Mouse (Mus musculus): Measurements from ENCODE around the gene Nkain1. TPM values are rescaled to one million over a fixed set of nuclear protein-coding genes. Genes with fewer than 3 reads are reported as not detected.

The Nkain1 gene
- polyA plus RNA-seq, 1 experiment: 19.6 TPM

- no peak overlapping the region for H3K4me3 ChIP-seq
- no peak overlapping the region for H3K4me2 ChIP-seq (ENCODE audit: low read depth)
- TF ChIP-seq E2F4 (IDR thresholded peaks at IDR 0.05; ENCODE audit: insufficient read depth) (no peak), POLR2AphosphoS2 (IDR thresholded peaks at IDR 0.05; ENCODE audit: insufficient read length, low read depth) (no peak), MYOG (IDR thresholded peaks at IDR 0.05; ENCODE audit: control insufficient read depth in 1 of 3, insufficient read depth in 1 of 3, insufficient read length in 2 of 3, low read depth in 2 of 3) (no peak), POLR2A (IDR thresholded peaks at IDR 0.05; ENCODE audit: insufficient read length, low read depth) (no peak), SRF (IDR thresholded peaks at IDR 0.05; ENCODE audit: control insufficient read depth, insufficient read length, low read depth) (no peak), CEBPB (IDR thresholded peaks at IDR 0.05; ENCODE audit: insufficient read depth, poor library complexity, severe bottlenecking) (no peak), USF1 (IDR thresholded peaks at IDR 0.05; ENCODE audit: low read depth) (no peak), TCF3 (IDR thresholded peaks at IDR 0.05; ENCODE audit: insufficient read length, low read depth) (no peak), MAX (IDR thresholded peaks at IDR 0.05; ENCODE audit: low read depth) (no peak), TCF12 (IDR thresholded peaks at IDR 0.05; ENCODE audit: insufficient read depth, poor library complexity, severe bottlenecking) (no peak), REST (IDR thresholded peaks at IDR 0.05; ENCODE audit: insufficient read depth, insufficient read length) (no peak), MYOD1 (IDR thresholded peaks at IDR 0.05; ENCODE audit: control insufficient read depth in 1 of 3, insufficient read length in 2 of 3, low read depth in 2 of 3) (no peak)
- H3K27me3 ChIP-seq (ENCODE audit: control insufficient read depth, insufficient read depth, insufficient read length): no peaks in the 10 kb centered on the region
- H3K79me2 ChIP-seq (ENCODE audit: control insufficient read depth, insufficient read depth): no peaks in the 10 kb centered on the region
- H3ac ChIP-seq (ENCODE audit: control insufficient read depth, insufficient read length): no peak overlapping the region
- H3K36me3 ChIP-seq (ENCODE audit: control insufficient read depth, insufficient read depth): no peaks in the 10 kb centered on the region
Measured at GRCm38 (mm10) chr4:130544392-130544791, 29.6 kb downstream of the Nkain1 start.

GRCm38 (mm10) chr4:130543121-130543520, 30.9 kb downstream of the Nkain1 start:
- H3K36me3 ChIP-seq (ENCODE audit: control insufficient read depth, insufficient read depth): no peaks in the 10 kb centered on the region
- no peaks in the 10 kb centered on the region for H3K79me2 ChIP-seq (ENCODE audit: control insufficient read depth, insufficient read depth)
- H3ac ChIP-seq (ENCODE audit: control insufficient read depth, insufficient read length): no peak overlapping the region
- H3K4me2 ChIP-seq (ENCODE audit: low read depth): no peak overlapping the region
- H3K4me3 ChIP-seq: no peak overlapping the region
- H3K27me3 ChIP-seq (ENCODE audit: control insufficient read depth, insufficient read depth, insufficient read length): no peaks in the 10 kb centered on the region
- TF ChIP-seq POLR2A (IDR thresholded peaks at IDR 0.05; ENCODE audit: insufficient read length, low read depth): no peak
- TF ChIP-seq USF1 (IDR thresholded peaks at IDR 0.05; ENCODE audit: low read depth): no peak
- TF ChIP-seq E2F4 (IDR thresholded peaks at IDR 0.05; ENCODE audit: insufficient read depth): no peak
- TF ChIP-seq REST (IDR thresholded peaks at IDR 0.05; ENCODE audit: insufficient read depth, insufficient read length): no peak

GRCm38 (mm10) chr4:130540831-130541230, 33.1 kb downstream of the Nkain1 start:
- Histone ChIP-seq H3K27me3 (ENCODE audit: control insufficient read depth, insufficient read depth, insufficient read length) (no peaks in the 10 kb centered on the region), H3ac (ENCODE audit: control insufficient read depth, insufficient read length) (no peak overlapping the region), H3K4me3 (no peak overlapping the region), H3K4me2 (ENCODE audit: low read depth) (no peak overlapping the region), H3K79me2 (ENCODE audit: control insufficient read depth, insufficient read depth) (no peaks in the 10 kb centered on the region), H3K36me3 (ENCODE audit: control insufficient read depth, insufficient read depth) (no peaks in the 10 kb centered on the region)
- TF ChIP-seq POLR2AphosphoS2 (IDR thresholded peaks at IDR 0.05; ENCODE audit: insufficient read length, low read depth): no peak
- TF ChIP-seq TCF12 (IDR thresholded peaks at IDR 0.05; ENCODE audit: insufficient read depth, poor library complexity, severe bottlenecking): no peak
- TF ChIP-seq MAX (IDR thresholded peaks at IDR 0.05; ENCODE audit: low read depth): no peak
- no peak for TF ChIP-seq MYOD1 (IDR thresholded peaks at IDR 0.05; ENCODE audit: control insufficient read depth in 1 of 3, insufficient read length in 2 of 3, low read depth in 2 of 3)
- TF ChIP-seq POLR2A (IDR thresholded peaks at IDR 0.05; ENCODE audit: insufficient read length, low read depth): no peak
- no peak for TF ChIP-seq MYOG (IDR thresholded peaks at IDR 0.05; ENCODE audit: control insufficient read depth in 1 of 3, insufficient read depth in 1 of 3, insufficient read length in 2 of 3, low read depth in 2 of 3)
- TF ChIP-seq REST (IDR thresholded peaks at IDR 0.05; ENCODE audit: insufficient read depth, insufficient read length): no peak
- no peak for TF ChIP-seq TCF3 (IDR thresholded peaks at IDR 0.05; ENCODE audit: insufficient read length, low read depth)
- no peak for TF ChIP-seq CEBPB (IDR thresholded peaks at IDR 0.05; ENCODE audit: insufficient read depth, poor library complexity, severe bottlenecking)
- no peak for TF ChIP-seq USF1 (IDR thresholded peaks at IDR 0.05; ENCODE audit: low read depth)
- no peak for TF ChIP-seq SRF (IDR thresholded peaks at IDR 0.05; ENCODE audit: control insufficient read depth, insufficient read length, low read depth)
- no peak for TF ChIP-seq E2F4 (IDR thresholded peaks at IDR 0.05; ENCODE audit: insufficient read depth)

GRCm38 (mm10) chr4:130539706-130540105, 34.3 kb downstream of the Nkain1 start:
- H3K36me3 ChIP-seq (ENCODE audit: control insufficient read depth, insufficient read depth): no peaks in the 10 kb centered on the region
- no peak overlapping the region for H3K4me2 ChIP-seq (ENCODE audit: low read depth)
- H3K4me3 ChIP-seq: no peak overlapping the region
- no peak for TF ChIP-seq E2F4 (IDR thresholded peaks at IDR 0.05; ENCODE audit: insufficient read depth)
- TF ChIP-seq POLR2A (IDR thresholded peaks at IDR 0.05; ENCODE audit: insufficient read length, low read depth): no peak
- no peak for TF ChIP-seq MAX (IDR thresholded peaks at IDR 0.05; ENCODE audit: low read depth)
- H3ac ChIP-seq (ENCODE audit: control insufficient read depth, insufficient read length): no peak overlapping the region
- H3K27me3 ChIP-seq (ENCODE audit: control insufficient read depth, insufficient read depth, insufficient read length): no peaks in the 10 kb centered on the region
- H3K79me2 ChIP-seq (ENCODE audit: control insufficient read depth, insufficient read depth): no peaks in the 10 kb centered on the region

GRCm38 (mm10) chr4:130539053-130539452, 34.9 kb downstream of the Nkain1 start:
- Histone ChIP-seq H3K4me2 (ENCODE audit: low read depth) (no peak overlapping the region), H3ac (ENCODE audit: control insufficient read depth, insufficient read length) (no peak overlapping the region), H3K27me3 (ENCODE audit: control insufficient read depth, insufficient read depth, insufficient read length) (no peaks in the 10 kb centered on the region), H3K4me3 (no peak overlapping the region), H3K36me3 (ENCODE audit: control insufficient read depth, insufficient read depth) (no peaks in the 10 kb centered on the region), H3K79me2 (ENCODE audit: control insufficient read depth, insufficient read depth) (no peaks in the 10 kb centered on the region)
- TF ChIP-seq MAX (IDR thresholded peaks at IDR 0.05; ENCODE audit: low read depth): no peak
- no peak for TF ChIP-seq REST (IDR thresholded peaks at IDR 0.05; ENCODE audit: insufficient read depth, insufficient read length)
- no peak for TF ChIP-seq MYOG (IDR thresholded peaks at IDR 0.05; ENCODE audit: control insufficient read depth in 1 of 3, insufficient read depth in 1 of 3, insufficient read length in 2 of 3, low read depth in 2 of 3)
- no peak for TF ChIP-seq USF1 (IDR thresholded peaks at IDR 0.05; ENCODE audit: low read depth)
- TF ChIP-seq SRF (IDR thresholded peaks at IDR 0.05; ENCODE audit: control insufficient read depth, insufficient read length, low read depth): no peak
- TF ChIP-seq E2F4 (IDR thresholded peaks at IDR 0.05; ENCODE audit: insufficient read depth): no peak
- TF ChIP-seq CEBPB (IDR thresholded peaks at IDR 0.05; ENCODE audit: insufficient read depth, poor library complexity, severe bottlenecking): no peak
- TF ChIP-seq POLR2AphosphoS2 (IDR thresholded peaks at IDR 0.05; ENCODE audit: insufficient read length, low read depth): no peak
